Comparison of ENCODE assay signal across 8 mouse cellular contexts in the genomic region with DNA sequence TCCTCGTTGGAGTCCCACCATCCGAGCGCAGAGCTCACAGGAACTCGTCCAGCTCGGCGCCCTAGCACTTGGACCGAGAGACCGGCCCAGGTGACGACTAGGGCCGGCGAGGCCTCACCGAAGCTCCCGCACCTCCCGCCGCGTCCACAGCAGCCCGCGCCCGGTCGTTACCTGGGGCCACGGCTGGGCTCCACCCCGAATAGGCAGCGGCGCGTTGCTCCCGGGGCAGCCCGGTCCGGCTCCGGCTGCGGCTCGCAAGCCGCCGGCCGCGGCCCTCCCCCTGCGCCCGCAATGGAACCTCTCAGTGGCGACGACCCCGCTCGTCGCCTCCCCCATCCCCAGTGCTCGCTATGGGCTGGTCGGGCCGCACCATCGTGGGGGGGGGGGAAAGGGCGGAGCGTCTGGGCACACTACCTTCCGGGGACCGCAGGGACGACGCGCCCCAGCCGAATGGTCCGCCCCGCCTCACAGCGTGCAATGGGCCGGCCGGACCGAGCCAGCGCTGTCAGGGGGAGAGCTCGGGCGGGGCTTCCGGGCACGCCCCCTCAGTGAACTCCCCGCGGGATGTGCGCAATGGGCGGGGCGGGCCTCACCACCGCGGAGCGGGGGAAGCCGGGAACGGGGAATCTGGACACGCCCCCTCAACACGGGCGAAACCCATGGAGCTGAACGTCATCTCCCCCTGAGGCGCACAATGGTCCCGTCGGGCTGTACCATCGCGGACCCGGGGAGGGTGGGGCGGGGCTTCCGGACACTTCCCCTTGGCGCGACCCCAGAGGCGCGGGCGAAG. TPM values are rescaled to one million over a fixed set of nuclear protein-coding genes. Genes with fewer than 3 reads are reported as not detected.
A peak's percentile ranks its signal among the peaks of the same experiment; 100 is the strongest.
DNase-seq lines count a peak whose midpoint lies in the region; ATAC-seq and TF ChIP-seq lines count a peak whose summit lies in the region.

A gene (minus strand): TSS at position 350 of the 790 bp plus-strand sequence.

- peak within 1 kb of the TSS; percentile 96 for H3K27ac ChIP-seq in forebrain, embryonic 10.5 days
- H3K27ac ChIP-seq in heart, embryonic 15.5 days = peak within 1 kb of the TSS; percentile 98
- H3K27ac ChIP-seq in liver, embryonic 14.5 days = peak within 1 kb of the TSS; percentile 90
- peak within 1 kb of the TSS; percentile 85 for H3K27ac ChIP-seq in neural tube, embryonic 11.5 days (ENCODE audit: low read depth, low read length)
- peak within 1 kb of the TSS; percentile 94 for H3K27ac ChIP-seq in stomach, postnatal 0 days (replicated peaks)

- peak within 1 kb of the TSS; percentile 96 for H3K9ac ChIP-seq in heart, embryonic 15.5 days
- peak within 1 kb of the TSS; percentile 98 for H3K9ac ChIP-seq in liver, embryonic 14.5 days (replicated peaks)
- H3K9ac ChIP-seq in neural tube, embryonic 11.5 days (ENCODE audit: low read length) = peak within 1 kb of the TSS; percentile 93
- peak within 1 kb of the TSS; percentile 94 for H3K9ac ChIP-seq in stomach, postnatal 0 days (ENCODE audit: low read length)

- peak within 1 kb of the TSS; percentile 88 for H3K4me2 ChIP-seq in heart, embryonic 15.5 days
- H3K4me2 ChIP-seq in liver, embryonic 14.5 days (ENCODE audit: low read depth) = peak within 1 kb of the TSS; percentile 91
- peak within 1 kb of the TSS; percentile 79 for H3K4me2 ChIP-seq in neural tube, embryonic 11.5 days (ENCODE audit: low read depth)
- H3K4me2 ChIP-seq in stomach, postnatal 0 days (replicated peaks; ENCODE audit: low read depth) = peak within 1 kb of the TSS; percentile 88

- peak; percentile 79 for TF ChIP-seq EP300 in liver, embryonic 14.5 days (IDR thresholded peaks at IDR 0.05; ENCODE audit: low read depth)
- peak; percentile 93 for TF ChIP-seq EP300 in stomach, postnatal 0 days (optimal IDR thresholded peaks at IDR 0.05)

- peaks cover 36% of the 10 kb centered on the region for H3K4me1 ChIP-seq in forebrain, embryonic 10.5 days
- H3K4me1 ChIP-seq in heart, embryonic 15.5 days (replicated peaks) = peaks cover 33% of the 10 kb centered on the region
- H3K4me1 ChIP-seq in liver, embryonic 14.5 days (replicated peaks; ENCODE audit: control insufficient read depth in 2 of 2, insufficient read depth in 2 of 2, low read length in 1 of 2) = peaks cover 18 to 20% of the 10 kb centered on the region in 2 experiments
- peaks cover 15% of the 10 kb centered on the region for H3K4me1 ChIP-seq in neural tube, embryonic 11.5 days (ENCODE audit: control insufficient read depth, insufficient read depth, low read length)
- peaks cover 9% of the 10 kb centered on the region for H3K4me1 ChIP-seq in stomach, postnatal 0 days (replicated peaks; ENCODE audit: control insufficient read depth, insufficient read depth)

- peaks cover 5% of the 10 kb centered on the region; the same call in 1 of the 2 replicates for H3K36me3 ChIP-seq in forebrain, embryonic 10.5 days (replicated peaks)
- no peaks in the 10 kb centered on the region for H3K36me3 ChIP-seq in heart, embryonic 15.5 days
- no peaks in the 10 kb centered on the region for H3K36me3 ChIP-seq in liver, embryonic 14.5 days (replicated peaks; ENCODE audit: control insufficient read depth, insufficient read depth, low read depth)
- H3K36me3 ChIP-seq in neural tube, embryonic 11.5 days (ENCODE audit: control insufficient read depth, insufficient read depth, low read length) = no peaks in the 10 kb centered on the region
- H3K36me3 ChIP-seq in stomach, postnatal 0 days (ENCODE audit: control insufficient read depth, insufficient read depth, low read length) = no peaks in the 10 kb centered on the region

- H3K27me3 ChIP-seq in forebrain, embryonic 10.5 days (ENCODE audit: poor library complexity, severe bottlenecking) = no peaks in the 10 kb centered on the region
- H3K27me3 ChIP-seq in heart, embryonic 15.5 days = no peaks in the 10 kb centered on the region
- no peaks in the 10 kb centered on the region for H3K27me3 ChIP-seq in liver, embryonic 14.5 days (ENCODE audit: control insufficient read depth, insufficient read depth, low read length)
- H3K27me3 ChIP-seq in neural tube, embryonic 11.5 days (ENCODE audit: control insufficient read depth, insufficient read depth, low read length) = no peaks in the 10 kb centered on the region
- no peaks in the 10 kb centered on the region for H3K27me3 ChIP-seq in stomach, postnatal 0 days (ENCODE audit: control insufficient read depth, insufficient read depth, low read length)

- peak; percentile 99 for ATAC-seq in heart, embryonic 15.5 days (replicated peaks; ENCODE audit: insufficient number of reproducible peaks, insufficient read depth, low FRiP score, low read depth)
- ATAC-seq in liver, embryonic 14.5 days (ENCODE audit: insufficient read depth) = peak; percentile 96
- ATAC-seq in neural tube, embryonic 11.5 days (ENCODE audit: insufficient read depth, low FRiP score, low TSS enrichment) = peak; percentile 97
- peak; percentile 98 for ATAC-seq in stomach, postnatal 0 days (ENCODE audit: low FRiP score, low TSS enrichment)

- under 1% methylated on average over 91 of the region's 92 CpGs for WGBS in forebrain, embryonic 10.5 days
- WGBS in heart, embryonic 15.5 days = under 1% methylated on average over 84 of the region's 92 CpGs
- under 1% methylated on average over 88 of the region's 92 CpGs for WGBS in liver, embryonic 14.5 days (ENCODE audit: insufficient replicate concordance)
- WGBS in neural tube, embryonic 11.5 days = under 1% methylated on average over 76 of the region's 92 CpGs
- under 1% methylated on average over 73 of the region's 92 CpGs for WGBS in stomach, postnatal 0 days

- peak; percentile 99 for DNase-seq in CD8-positive naive resting alpha-beta T cell, adult 2 months (ENCODE audit: low read depth in 2 of 2, low spot score in 2 of 2)
- peak; percentile 97 for DNase-seq in c-Kit-positive CD71-negative TER-119-negative erythroid progenitor cells, embryonic 14.5 days (ENCODE audit: low read depth)
- DNase-seq in forebrain, embryonic 10.5 days (ENCODE audit: extremely low spot score, low spot score) = peak; percentile 98
- peak; percentile 99 for DNase-seq in kidney, postnatal 25 days
- peak; percentile 96 to 98 (median 97) for DNase-seq in liver, embryonic 14.5 days (ENCODE audit: low read depth in 3 of 3, low spot score in 3 of 3)
- DNase-seq in neural tube, embryonic 11.5 days (ENCODE audit: low spot score) = peak; percentile 100
- DNase-seq in stomach, postnatal 0 days (ENCODE audit: low spot score) = peak; percentile 100

- no peaks in the 10 kb centered on the region for H3K9me3 ChIP-seq in forebrain, embryonic 10.5 days
- H3K9me3 ChIP-seq in heart, embryonic 15.5 days (replicated peaks) = no peaks in the 10 kb centered on the region
- H3K9me3 ChIP-seq in liver, embryonic 14.5 days (ENCODE audit: control insufficient read depth, low read length) = no peaks in the 10 kb centered on the region
- no peaks in the 10 kb centered on the region for H3K9me3 ChIP-seq in neural tube, embryonic 11.5 days (ENCODE audit: control insufficient read depth, low read length)
- no peaks in the 10 kb centered on the region for H3K9me3 ChIP-seq in stomach, postnatal 0 days (ENCODE audit: control insufficient read depth, low read length)

- no peak; the same call in 1 of the 2 replicates for TF ChIP-seq CTCF in liver, embryonic 14.5 days (IDR thresholded peaks at IDR 0.05; ENCODE audit: low read depth)
- TF ChIP-seq CTCF in stomach, postnatal 0 days (IDR thresholded peaks at IDR 0.05; ENCODE audit: low read depth) = no peak

- H3K4me3 ChIP-seq in forebrain, embryonic 10.5 days = peak within 1 kb of the TSS; percentile 87
- H3K4me3 ChIP-seq in heart, embryonic 15.5 days = peak within 1 kb of the TSS; percentile 91
- H3K4me3 ChIP-seq in liver, embryonic 14.5 days (ENCODE audit: insufficient read depth in 1 of 2, low read depth in 2 of 2, low read length in 2 of 2) = peak within 1 kb of the TSS; percentile 82 to 97
- H3K4me3 ChIP-seq in neural tube, embryonic 11.5 days (ENCODE audit: low read depth, low read length) = peak within 1 kb of the TSS; percentile 71
- peak within 1 kb of the TSS; percentile 96 for H3K4me3 ChIP-seq in stomach, postnatal 0 days (ENCODE audit: low read depth, low read length)

RNA-seq across cellular contexts. Expression of the gene that starts here (rescaled TPM):
- 88.6 and 106 TPM in 2 replicates for polyA plus RNA-seq in forebrain, embryonic 10.5 days (2016; fragmentation: Nextera tagmentation; extraction: Ambion mirVana)
- 48.8 and 52.9 TPM in 2 replicates for polyA plus RNA-seq in heart, embryonic 15.5 days (2015; fragmentation: Nextera tagmentation; extraction: Ambion mirVana)
- 26.5 and 31.7 TPM in 2 replicates for polyA plus RNA-seq in liver, embryonic 14.5 days (2012; rRNA removed)
- polyA plus RNA-seq in liver, embryonic 14.5 days (2014; fragmentation: Nextera tagmentation; extraction: Ambion mirVana) = 25.3 and 33.1 TPM in 2 replicates
- 126 and 130 TPM in 2 replicates for polyA plus RNA-seq in neural tube, embryonic 11.5 days (2014; fragmentation: Nextera tagmentation; extraction: Ambion mirVana)
- 44.6 and 49.6 TPM in 2 replicates for polyA plus RNA-seq in stomach, postnatal 0 days (2015; fragmentation: Nextera tagmentation; extraction: Ambion mirVana)

Comparison
In these comparisons a context has a peak if more than half of its experiments do, and no peak if none do; other contexts are left out.
1. Peak in every context shown above with its lines: DNase-seq, ATAC-seq, H3K4me3 ChIP-seq and H3K27ac ChIP-seq.